Mouse (Mus musculus) intestine, embryonic 15.5 days (tissue): ENCODE measurements around the gene Tmem205. TPM values are rescaled to one million over a fixed set of nuclear protein-coding genes. Genes with fewer than 3 reads are reported as not detected.

ENCODE experiments used
- ATAC-seq: fragments of 200-750 bp; cut with Nextera tagmentation; 2 replicates; pipeline ENCODE4 v1.8.0; 2017; ENCODE audit warnings: moderate TSS enrichment, moderate library complexity
- H3K27ac ChIP-seq: fragments of 300-500 bp; sonication (generic); 2 replicates; pipeline ENCODE4 v1.5.1; 2015; ENCODE audit warnings: mild to moderate bottlenecking, inconsistent platforms
- H3K27me3 ChIP-seq: fragments of 300-500 bp; sonication (generic); replicated peaks from 2 replicates; pipeline ENCODE4 v1.6.1; 2015; ENCODE audit warnings: inconsistent platforms
- H3K36me3 ChIP-seq: fragments of 300-500 bp; sonication (generic); 2 replicates; pipeline ENCODE4 v1.6.1; 2015; ENCODE audit warnings: inconsistent platforms
- H3K4me1 ChIP-seq: fragments of 300-500 bp; sonication (generic); replicated peaks from 2 replicates; pipeline ENCODE4 v1.6.1; 2015; ENCODE audit warnings: inconsistent platforms
- H3K4me2 ChIP-seq: fragments of 300-500 bp; sonication (generic); replicated peaks from 2 replicates; pipeline ENCODE4 v1.6.1; 2015; ENCODE audit warnings: mild to moderate bottlenecking, inconsistent platforms
- H3K4me3 ChIP-seq: fragments of 300-500 bp; sonication (generic); replicated peaks from 2 replicates; pipeline ENCODE4 v1.5.1; 2015; ENCODE audit warnings: inconsistent platforms
- H3K9ac ChIP-seq: fragments of 300-500 bp; sonication (generic); 2 replicates; pipeline ENCODE4 v1.6.1; 2015; ENCODE audit warnings: inconsistent platforms
- H3K9me3 ChIP-seq: fragments of 300-500 bp; sonication (generic); 2 replicates; pipeline ENCODE4 v1.6.1; 2016; ENCODE audit warnings: inconsistent platforms
- WGBS: fragments of 180-500 bp; shearing (Covaris S2); methylation state at CpG from one replicate; pipeline ENCODE4 v1.1.7; 2015; 5-methylcytosine and 5-hydroxymethylcytosine counted together
- polyA plus RNA-seq: library from polyadenylated mRNA; unstranded; fragments of >200 nt; fragmentation: Nextera tagmentation; extraction: Ambion mirVana; gene quantifications from 2 replicates; pipeline ENCODE4 v1.2.1, GENCODE M21; 2015

Gene Tmem205
- polyA plus RNA-seq, 1 experiment from 2014 or later = 71.7 TPM

GRCm38 (mm10) chr9:21925034-21925433 lies 2.3 kb downstream of the Tmem205 start:
- no peak overlapping the region for H3K27ac ChIP-seq
- peaks cover 13% of the 10 kb centered on the region; the same call in 1 of the 2 replicates for H3K4me1 ChIP-seq
- no peak overlapping the region for H3K4me2 ChIP-seq
- 86% methylated on average over 3 of the region's 3 CpGs for WGBS
- ATAC-seq = no peak
- H3K9ac ChIP-seq = no peak overlapping the region
- H3K9me3 ChIP-seq = no peaks in the 10 kb centered on the region
- no peak overlapping the region for H3K4me3 ChIP-seq
- H3K36me3 ChIP-seq = no peaks in the 10 kb centered on the region
- no peaks in the 10 kb centered on the region for H3K27me3 ChIP-seq

GRCm38 (mm10) chr9:21924099-21924493 lies 3.3 kb downstream of the Tmem205 start:
- no peaks in the 10 kb centered on the region for H3K36me3 ChIP-seq
- peaks cover 13% of the 10 kb centered on the region; the same call in 1 of the 2 replicates for H3K4me1 ChIP-seq
- ATAC-seq = peak; percentile 27; the same call in 1 of the 2 replicates
- H3K4me3 ChIP-seq = no peak overlapping the region
- 46% methylated on average over 6 of the region's 6 CpGs for WGBS
- no peaks in the 10 kb centered on the region for H3K9me3 ChIP-seq
- H3K27ac ChIP-seq = no peak overlapping the region
- no peak overlapping the region for H3K9ac ChIP-seq
- H3K4me2 ChIP-seq = no peak overlapping the region
- no peaks in the 10 kb centered on the region for H3K27me3 ChIP-seq

GRCm38 (mm10) chr9:21923490-21924098 lies 3.8 kb downstream of the Tmem205 start:
- Histone ChIP-seq H3K36me3 (no peaks in the 10 kb centered on the region), H3K4me2 (no peak overlapping the region), H3K9me3 (no peaks in the 10 kb centered on the region), H3K9ac (no peak overlapping the region), H3K27ac (no peak overlapping the region), H3K27me3 (no peaks in the 10 kb centered on the region), H3K4me1 (peaks cover 13% of the 10 kb centered on the region; the same call in 1 of the 2 replicates), H3K4me3 (no peak overlapping the region)
- WGBS = 56% methylated on average over 3 of the region's 3 CpGs
- no peak for ATAC-seq

- Histone ChIP-seq H3K27me3 (no peaks in the 10 kb centered on the region), H3K9ac (no peak overlapping the region), H3K4me1 (peaks cover 15% of the 10 kb centered on the region; the same call in 1 of the 2 replicates), H3K4me3 (no peak overlapping the region), H3K4me2 (no peak overlapping the region), H3K27ac (no peak overlapping the region), H3K36me3 (no peaks in the 10 kb centered on the region), H3K9me3 (no peaks in the 10 kb centered on the region)
- no peak for ATAC-seq
- WGBS = 88% methylated on average over 4 of the region's 4 CpGs
These were observed 4.3 kb downstream of the Tmem205 start for GRCm38 (mm10) chr9:21923036-21923435.

GRCm38 (mm10) chr9:21918692-21919384 lies 8.5 kb downstream of the Tmem205 start:
- H3K27ac ChIP-seq = no peak overlapping the region
- no peak for ATAC-seq
- WGBS = 25% methylated on average over 5 of the region's 5 CpGs

GRCm38 (mm10) chr9:21918035-21918592 lies 9.2 kb downstream of the Tmem205 start, which contains the start of gene Rab3d:
Gene Rab3d, minus strand, starts transcription at chr9:21918192.
- Histone ChIP-seq H3K9ac (peak within 1 kb of the TSS; percentile 63), H3K27me3 (no peaks in the 10 kb centered on the region), H3K36me3 (no peaks in the 10 kb centered on the region), H3K4me2 (peak within 1 kb of the TSS; percentile 88), H3K4me1 (peaks cover 7% of the 10 kb centered on the region; the same call in 1 of the 2 replicates), H3K9me3 (no peaks in the 10 kb centered on the region), H3K4me3 (peak within 1 kb of the TSS; percentile 57), H3K27ac (peak within 1 kb of the TSS; percentile 74)
- peak; percentile 95 for ATAC-seq
- WGBS = under 1% methylated on average over 36 of the region's 36 CpGs

More at GRCm38 (mm10) chr9:21918692-21919384, 8.5 kb downstream of the Tmem205 start:
- Histone ChIP-seq H3K36me3 (no peaks in the 10 kb centered on the region), H3K4me1 (peaks cover 10% of the 10 kb centered on the region; the same call in 1 of the 2 replicates), H3K27me3 (no peaks in the 10 kb centered on the region), H3K4me3 (no peak overlapping the region), H3K4me2 (peak overlapping the region; percentile 88), H3K9ac (no peak overlapping the region), H3K9me3 (no peaks in the 10 kb centered on the region)

GRCm38 (mm10) chr9:21917493-21918034 lies 9.8 kb downstream of the Tmem205 start:
- H3K4me1 ChIP-seq = peaks cover 7% of the 10 kb centered on the region; the same call in 1 of the 2 replicates
- peak; percentile 71 for ATAC-seq
- no peaks in the 10 kb centered on the region for H3K36me3 ChIP-seq
- H3K9me3 ChIP-seq = no peaks in the 10 kb centered on the region
- 2% methylated on average over 35 of the region's 35 CpGs for WGBS
- H3K9ac ChIP-seq = peak overlapping the region; percentile 63
- no peaks in the 10 kb centered on the region for H3K27me3 ChIP-seq
- H3K27ac ChIP-seq = peak overlapping the region; percentile 74
- peak overlapping the region; percentile 57 for H3K4me3 ChIP-seq
- peak overlapping the region; percentile 88 for H3K4me2 ChIP-seq

- WGBS = 39% methylated on average over 3 of the region's 3 CpGs
- peak overlapping the region; percentile 63 for H3K9ac ChIP-seq
- peak; percentile 35 for ATAC-seq
These were observed 10.4 kb downstream of the Tmem205 start for GRCm38 (mm10) chr9:21916851-21917492.

GRCm38 (mm10) chr9:21909474-21910223 lies 17.7 kb downstream of the Tmem205 start:
- H3K9me3 ChIP-seq = no peaks in the 10 kb centered on the region
- H3K4me1 ChIP-seq = no peaks in the 10 kb centered on the region
- 70% methylated on average over 10 of the region's 10 CpGs for WGBS
- no peak overlapping the region for H3K9ac ChIP-seq
- ATAC-seq = no peak
- no peaks in the 10 kb centered on the region for H3K36me3 ChIP-seq
- H3K27ac ChIP-seq = no peak overlapping the region
- no peaks in the 10 kb centered on the region for H3K27me3 ChIP-seq
- H3K4me3 ChIP-seq = no peak overlapping the region
- H3K4me2 ChIP-seq = no peak overlapping the region

More at GRCm38 (mm10) chr9:21916851-21917492, 10.4 kb downstream of the Tmem205 start:
- H3K36me3 ChIP-seq = no peaks in the 10 kb centered on the region
- peak overlapping the region; percentile 57 for H3K4me3 ChIP-seq
- H3K4me1 ChIP-seq = peaks cover 7% of the 10 kb centered on the region; the same call in 1 of the 2 replicates
- 0 out of 2 replicates have a peak overlapping the region, but pooled peaks have one; percentile 74 for H3K27ac ChIP-seq
- no peaks in the 10 kb centered on the region for H3K9me3 ChIP-seq
- H3K4me2 ChIP-seq = peak overlapping the region; percentile 88
- H3K27me3 ChIP-seq = no peaks in the 10 kb centered on the region

GRCm38 (mm10) chr9:21908216-21908615 lies 19.1 kb downstream of the Tmem205 start:
- no peak overlapping the region for H3K4me3 ChIP-seq
- H3K27ac ChIP-seq = no peak overlapping the region
- H3K4me2 ChIP-seq = no peak overlapping the region
- H3K9me3 ChIP-seq = no peaks in the 10 kb centered on the region
- ATAC-seq = no peak
- 73% methylated on average over 11 of the region's 11 CpGs for WGBS
- no peaks in the 10 kb centered on the region for H3K4me1 ChIP-seq
- no peaks in the 10 kb centered on the region for H3K36me3 ChIP-seq
- H3K27me3 ChIP-seq = no peaks in the 10 kb centered on the region
- no peak overlapping the region for H3K9ac ChIP-seq

GRCm38 (mm10) chr9:21904031-21904430 lies 23.3 kb downstream of the Tmem205 start:
- ATAC-seq = no peak
- Histone ChIP-seq H3K27me3 (no peaks in the 10 kb centered on the region), H3K36me3 (no peaks in the 10 kb centered on the region), H3K4me3 (no peak overlapping the region), H3K9me3 (no peaks in the 10 kb centered on the region), H3K9ac (no peak overlapping the region), H3K27ac (no peak overlapping the region), H3K4me1 (no peaks in the 10 kb centered on the region), H3K4me2 (no peak overlapping the region)
- 84% methylated on average over 4 of the region's 4 CpGs for WGBS
